Comparison of ENCODE assay signal across 20 mouse cellular contexts in genomic region chr8:125335171-125335570, GRCm38 (mm10).
DNase-seq lines count a peak whose midpoint lies in the region; ATAC-seq and TF ChIP-seq lines count a peak whose summit lies in the region.
"Had no signal": no experiment of that assay in that cellular context is flagged by ENCODE, and none has a peak within 500 bp of the region (broad histone marks: within the 10 kb centered on the region; RNA-seq: fewer than 3 reads in every experiment).

No protein-coding gene starts in this region.

- 0 out of 2 replicates have a peak, but pooled peaks cover 7% of the 10 kb centered on the region for H3K9me3 ChIP-seq in hindbrain, embryonic 10.5 days
- no peaks in the 10 kb centered on the region for H3K9me3 ChIP-seq in hindbrain, postnatal 0 days (ENCODE audit: low read length)
- H3K9me3 ChIP-seq in neural tube, embryonic 13.5 days = no peaks in the 10 kb centered on the region
- H3K9me3 ChIP-seq: lung, embryonic 15.5 days had no signal

- no peak for ATAC-seq in hindbrain, postnatal 0 days
- no peak for ATAC-seq in neural tube, embryonic 13.5 days (ENCODE audit: low read depth)
- ATAC-seq: inflammation-experienced regulatory T-cells, adult 6 months had no signal

- H3K4me1 ChIP-seq in cerebellum, adult 2 months (ENCODE audit: control insufficient read depth, insufficient read depth, low read length) = no peaks in the 10 kb centered on the region
- H3K4me1 ChIP-seq in hindbrain, embryonic 10.5 days (replicated peaks) = peaks cover 40% of the 10 kb centered on the region
- no peaks in the 10 kb centered on the region for H3K4me1 ChIP-seq in hindbrain, postnatal 0 days (ENCODE audit: insufficient read depth, low read length)
- H3K4me1 ChIP-seq in neural tube, embryonic 13.5 days (replicated peaks) = peaks cover 46% of the 10 kb centered on the region

- no peaks in the 10 kb centered on the region for H3K27me3 ChIP-seq in cerebellum, adult 2 months (ENCODE audit: control insufficient read depth, insufficient read depth, low read length)
- H3K27me3 ChIP-seq in hindbrain, embryonic 10.5 days (ENCODE audit: insufficient read depth, poor library complexity, severe bottlenecking) = peaks cover 68% of the 10 kb centered on the region
- 0 out of 2 replicates have a peak, but pooled peaks cover 3% of the 10 kb centered on the region for H3K27me3 ChIP-seq in hindbrain, postnatal 0 days (ENCODE audit: insufficient read depth, low read length)
- peaks cover 72% of the 10 kb centered on the region for H3K27me3 ChIP-seq in neural tube, embryonic 13.5 days
- H3K27me3 ChIP-seq: lung, embryonic 15.5 days had no signal

- peak; percentile 36 to 41 for DNase-seq in cerebellum, postnatal 14 days
- no peak for DNase-seq in cerebellum, adult 2 months
- no peak for DNase-seq in hindbrain, embryonic 10.5 days (ENCODE audit: low spot score)
- DNase-seq in hindbrain, postnatal 0 days (ENCODE audit: low spot score) = no peak
- DNase-seq in neural tube, embryonic 10.5 days (ENCODE audit: extremely low spot score, low spot score) = no peak
- DNase-seq in frontal cortex, postnatal 36 days (ENCODE audit: low spot score in 2 of 2) = no peak
- DNase-seq in right cerebral cortex, postnatal 4 days = no peak
- DNase-seq: cerebellum, adult 18-20 months; gastrocnemius, postnatal 10 days; heart, adult 18-20 months; kidney, adult 2 months; kidney, postnatal 14 days; layer of hippocampus, postnatal 36 days; thymus, postnatal 14 days had no signal

- TF ChIP-seq CTCF in cerebellum, adult 2 months (IDR thresholded peaks at IDR 0.05; ENCODE audit: borderline replicate concordance, insufficient read depth, low read depth, low read length) = no peak
- TF ChIP-seq CTCF in hindbrain, postnatal 0 days (IDR thresholded peaks at IDR 0.05; ENCODE audit: low read depth) = no peak

- TF ChIP-seq POLR2A in cerebellum, adult 2 months (IDR thresholded peaks at IDR 0.05; ENCODE audit: borderline replicate concordance, insufficient read depth, low read length) = no peak

- 67% methylated on average over 6 of the region's 6 CpGs for WGBS in cerebellum, adult 2 months
- WGBS in hindbrain, embryonic 10.5 days = 44% methylated on average over 6 of the region's 6 CpGs
- WGBS in hindbrain, postnatal 0 days = 34% methylated on average over 6 of the region's 6 CpGs
- WGBS in neural tube, embryonic 13.5 days = 47% methylated on average over 6 of the region's 6 CpGs

- no peak overlapping the region for H3K27ac ChIP-seq in cerebellum, adult 2 months (ENCODE audit: insufficient read depth, low read length)
- peak overlapping the region; percentile 56; the same call in 1 of the 2 replicates for H3K27ac ChIP-seq in hindbrain, embryonic 10.5 days
- no peak overlapping the region for H3K27ac ChIP-seq in hindbrain, postnatal 0 days
- H3K27ac ChIP-seq in neural tube, embryonic 13.5 days (replicated peaks) = peak overlapping the region; percentile 29; the same call in 1 of the 2 replicates
- H3K27ac ChIP-seq: layer of hippocampus, adult 2 months; liver, embryonic 14.5 days; lung, embryonic 15.5 days; macrophage had no signal

- no peaks in the 10 kb centered on the region for H3K36me3 ChIP-seq in hindbrain, embryonic 10.5 days
- H3K36me3 ChIP-seq in hindbrain, postnatal 0 days (ENCODE audit: insufficient read depth, low read length) = no peaks in the 10 kb centered on the region
- no peaks in the 10 kb centered on the region for H3K36me3 ChIP-seq in neural tube, embryonic 13.5 days
- H3K36me3 ChIP-seq: lung, embryonic 15.5 days had no signal

- H3K4me3 ChIP-seq in cerebellum, adult 2 months (replicated peaks; ENCODE audit: insufficient read depth, low read depth, low read length) = no peak overlapping the region
- H3K4me3 ChIP-seq in hindbrain, embryonic 10.5 days = no peak overlapping the region
- no peak overlapping the region for H3K4me3 ChIP-seq in hindbrain, postnatal 0 days (ENCODE audit: low read length)
- no peak overlapping the region for H3K4me3 ChIP-seq in neural tube, embryonic 13.5 days
- H3K4me3 ChIP-seq: layer of hippocampus, adult 2 months; lung, embryonic 15.5 days had no signal

- H3K9ac ChIP-seq in hindbrain, postnatal 0 days (replicated peaks; ENCODE audit: low read length) = no peak overlapping the region
- H3K9ac ChIP-seq in neural tube, embryonic 13.5 days = no peak overlapping the region
- H3K9ac ChIP-seq: liver, embryonic 14.5 days; lung, embryonic 15.5 days had no signal

- no peak overlapping the region for H3K4me2 ChIP-seq in hindbrain, postnatal 0 days (ENCODE audit: low read depth, low read length)
- no peak overlapping the region for H3K4me2 ChIP-seq in neural tube, embryonic 13.5 days
- H3K4me2 ChIP-seq: lung, embryonic 15.5 days had no signal

Comparison
In these comparisons a context has a peak if more than half of its experiments do, and no peak if none do; other contexts are left out.
1. DNase-seq: peak in cerebellum, postnatal 14 days (2 of 2); none in cerebellum, adult 2 months (0 of 2), hindbrain, embryonic 10.5 days (single experiment), hindbrain, postnatal 0 days (single experiment), neural tube, embryonic 10.5 days (single experiment), frontal cortex, postnatal 36 days (0 of 2) and right cerebral cortex, postnatal 4 days (single experiment).
2. H3K27ac ChIP-seq: peak in hindbrain, embryonic 10.5 days (single experiment) and neural tube, embryonic 13.5 days (single experiment); none in cerebellum, adult 2 months (single experiment) and hindbrain, postnatal 0 days (single experiment).